Mouse (Mus musculus): Measurements from ENCODE around the gene Ttc32. TPM values are rescaled to one million over a fixed set of nuclear protein-coding genes. Genes with fewer than 3 reads are reported as not detected.

Gene Ttc32
- polyA plus RNA-seq, 1 experiment from 2014 or later: 14.4 TPM

DNA sequence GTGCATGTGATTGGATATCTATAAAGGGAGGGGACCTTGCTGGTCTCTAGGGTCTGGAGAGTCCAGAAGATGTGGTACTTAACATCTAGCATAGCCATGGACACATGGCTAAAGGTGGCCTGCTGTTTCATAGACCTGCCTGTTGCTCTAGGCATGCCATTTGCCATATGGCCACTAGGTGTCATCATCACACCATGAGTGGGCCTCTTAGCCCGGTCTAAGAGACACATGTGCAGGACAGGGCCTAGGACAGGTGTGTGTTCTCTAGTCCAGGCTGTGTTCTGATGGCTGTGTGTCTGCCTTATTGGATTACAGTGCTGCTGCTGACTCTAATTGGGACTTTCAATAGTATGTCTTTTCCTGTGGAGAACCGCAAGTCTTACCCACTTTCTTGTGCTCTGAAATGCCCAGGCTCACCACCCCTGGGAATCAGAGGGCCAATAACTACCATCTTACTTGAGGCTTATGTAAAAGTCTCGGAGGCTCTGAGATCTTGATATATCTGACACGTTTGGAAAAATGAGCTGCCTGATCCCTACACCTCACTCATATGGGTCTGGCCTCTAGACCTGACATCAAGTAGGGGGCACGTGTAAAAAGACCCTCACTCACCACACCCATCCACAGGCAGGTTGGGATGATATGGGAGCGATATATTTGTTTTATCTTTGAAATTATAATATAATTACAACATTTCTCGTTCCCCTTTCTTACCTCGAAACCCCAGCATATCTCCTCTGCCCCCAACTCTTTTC is 22.5 kb downstream of the Ttc32 start:
- H3K4me1 ChIP-seq: peaks cover 4% of the 10 kb centered on the region; the same call in 1 of the 2 replicates
- H3K4me3 ChIP-seq: no peak overlapping the region
- peak; percentile 88 for DNase-seq (ENCODE audit: low spot score)
- H3K27ac ChIP-seq: no peak overlapping the region
- H3K9me3 ChIP-seq: no peaks in the 10 kb centered on the region
- WGBS: 54% methylated on average over 8 of the region's 8 CpGs
- H3K27me3 ChIP-seq (ENCODE audit: insufficient read depth, poor library complexity, severe bottlenecking): no peaks in the 10 kb centered on the region
- H3K36me3 ChIP-seq: no peaks in the 10 kb centered on the region

DNA sequence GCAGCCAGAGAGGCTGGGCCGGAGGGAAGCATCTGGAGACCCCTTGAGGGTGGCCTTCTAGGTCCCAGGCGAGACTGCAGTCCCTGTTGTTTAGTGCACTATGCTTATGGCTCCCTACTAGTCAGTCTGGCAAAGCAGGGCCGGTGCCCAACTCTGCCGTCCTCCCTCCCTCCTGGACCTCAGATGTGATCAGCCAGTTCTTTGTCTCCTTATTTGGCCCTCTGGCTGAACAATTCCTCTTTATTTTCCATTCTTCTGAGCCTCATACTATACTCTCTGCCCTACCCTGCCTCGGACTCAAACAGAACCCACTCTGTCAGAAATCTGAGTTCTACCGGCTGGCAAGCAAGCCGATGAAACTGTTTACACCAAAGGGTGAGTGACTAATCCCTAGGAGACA is 23.5 kb downstream of the Ttc32 start:
- H3K36me3 ChIP-seq: no peaks in the 10 kb centered on the region
- 56% methylated on average over 7 of the region's 7 CpGs for WGBS

DNA sequence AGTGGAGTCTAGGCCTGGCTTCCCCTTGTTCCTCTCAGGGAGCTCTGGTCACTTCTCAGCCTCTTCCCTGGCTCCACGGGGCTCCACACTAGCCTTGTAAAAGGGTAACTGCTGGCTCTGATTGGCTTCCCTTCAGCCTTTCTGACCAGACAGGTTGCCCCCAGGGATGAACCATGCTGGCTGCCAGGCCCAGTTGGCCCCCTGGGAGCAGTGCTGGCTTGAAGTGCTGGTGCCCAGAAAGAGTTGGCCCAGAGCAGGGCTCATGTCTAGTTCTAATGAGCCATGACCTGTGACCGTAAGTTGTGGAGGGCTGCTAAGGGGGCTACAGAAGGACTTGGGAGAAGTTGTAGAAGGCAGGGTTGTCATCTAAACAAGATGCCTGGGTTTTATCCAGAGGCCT is 24.2 kb downstream of the Ttc32 start:
- H3K27me3 ChIP-seq (ENCODE audit: insufficient read depth, poor library complexity, severe bottlenecking): no peaks in the 10 kb centered on the region
- H3K36me3 ChIP-seq: no peaks in the 10 kb centered on the region
- no peaks in the 10 kb centered on the region for H3K9me3 ChIP-seq
- H3K27ac ChIP-seq: no peak overlapping the region
- peaks cover 4% of the 10 kb centered on the region; the same call in 1 of the 2 replicates for H3K4me1 ChIP-seq
- no peak overlapping the region for H3K4me3 ChIP-seq
- DNase-seq (ENCODE audit: low spot score): no peak
- 64% methylated on average over 2 of the region's 2 CpGs for WGBS

More for the DNA sequence above, 23.5 kb downstream of the Ttc32 start:
- Histone ChIP-seq H3K27me3 (ENCODE audit: insufficient read depth, poor library complexity, severe bottlenecking) (no peaks in the 10 kb centered on the region), H3K4me1 (peaks cover 4% of the 10 kb centered on the region; the same call in 1 of the 2 replicates), H3K4me3 (no peak overlapping the region), H3K27ac (no peak overlapping the region), H3K9me3 (no peaks in the 10 kb centered on the region)
- DNase-seq (ENCODE audit: low spot score): no peak

DNA sequence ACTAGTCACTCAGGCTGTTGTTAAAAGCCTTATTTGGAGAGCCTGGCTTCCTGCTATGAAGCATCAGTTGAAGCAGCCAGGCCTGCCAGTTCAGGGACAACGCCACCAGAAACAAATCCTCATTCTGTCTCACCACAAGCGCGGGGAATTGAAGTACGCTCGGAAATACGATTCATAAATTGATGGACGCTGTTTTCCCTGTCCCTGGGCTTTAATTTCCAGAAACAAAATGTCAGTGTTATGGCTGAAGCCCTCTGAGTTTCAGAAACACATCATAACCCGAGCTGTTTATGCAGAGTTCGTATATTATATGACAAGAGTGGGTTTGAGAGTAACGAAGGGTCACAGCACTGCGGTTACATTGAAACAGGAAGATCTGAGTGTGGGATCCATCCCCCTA is 25.5 kb downstream of the Ttc32 start:
- DNase-seq (ENCODE audit: low spot score): no peak
- H3K4me3 ChIP-seq: no peak overlapping the region
- no peaks in the 10 kb centered on the region for H3K9me3 ChIP-seq
- peaks cover 4% of the 10 kb centered on the region; the same call in 1 of the 2 replicates for H3K4me1 ChIP-seq
- no peaks in the 10 kb centered on the region for H3K36me3 ChIP-seq
- no peaks in the 10 kb centered on the region for H3K27me3 ChIP-seq (ENCODE audit: insufficient read depth, poor library complexity, severe bottlenecking)
- WGBS: 71% methylated on average over 11 of the region's 11 CpGs
- no peak overlapping the region for H3K27ac ChIP-seq

DNA sequence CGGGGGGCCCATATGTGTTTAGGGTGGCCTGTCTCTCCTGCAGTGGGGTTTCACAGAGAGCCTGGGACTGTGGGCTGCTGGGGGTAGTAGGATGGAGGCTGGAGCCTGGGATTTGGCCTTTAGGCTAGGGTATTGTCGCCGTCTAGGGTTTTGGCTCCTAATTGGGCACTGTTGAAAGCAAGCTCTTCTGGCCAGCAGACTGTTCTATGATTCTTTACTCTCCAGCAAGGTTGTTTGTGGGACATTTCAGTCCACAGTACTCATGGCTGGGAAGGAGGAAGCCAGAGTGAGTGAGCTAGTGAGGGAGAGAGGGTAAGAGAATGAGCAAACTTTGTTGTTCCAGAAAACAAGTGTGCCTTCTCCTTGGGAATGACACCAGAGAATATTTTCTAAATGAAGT is 29.7 kb downstream of the Ttc32 start:
- Histone ChIP-seq H3K27me3 (ENCODE audit: insufficient read depth, poor library complexity, severe bottlenecking) (no peaks in the 10 kb centered on the region), H3K36me3 (no peaks in the 10 kb centered on the region), H3K4me1 (no peaks in the 10 kb centered on the region; the same call in 1 of the 2 replicates), H3K9me3 (no peaks in the 10 kb centered on the region), H3K4me3 (no peak overlapping the region), H3K27ac (no peak overlapping the region)
- DNase-seq (ENCODE audit: low spot score): no peak
- WGBS: 91% methylated on average over 3 of the region's 3 CpGs

DNA sequence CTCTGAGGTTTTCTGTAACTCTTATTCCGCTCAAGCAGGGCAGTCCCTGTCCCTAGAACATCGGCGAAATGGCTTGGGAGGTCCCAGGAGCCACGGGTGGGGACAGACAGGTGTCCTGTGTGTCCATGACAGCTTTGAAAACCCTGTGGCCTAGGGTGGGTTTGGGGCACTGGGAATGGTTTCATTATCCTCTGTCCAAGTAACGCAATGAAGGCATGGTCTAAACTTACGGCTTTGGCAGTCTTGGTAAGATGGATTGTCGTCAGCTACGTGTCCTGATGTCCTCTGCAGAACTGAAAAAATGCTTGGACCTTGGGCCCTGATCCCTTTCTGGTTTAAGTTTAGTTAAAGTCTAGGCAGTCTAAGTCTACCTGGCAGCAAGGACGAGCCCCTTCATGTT is 30.2 kb downstream of the Ttc32 start:
- H3K27ac ChIP-seq: no peak overlapping the region
- H3K27me3 ChIP-seq (ENCODE audit: insufficient read depth, poor library complexity, severe bottlenecking): no peaks in the 10 kb centered on the region
- H3K36me3 ChIP-seq: no peaks in the 10 kb centered on the region
- DNase-seq (ENCODE audit: low spot score): no peak
- H3K4me3 ChIP-seq: no peak overlapping the region
- no peaks in the 10 kb centered on the region for H3K9me3 ChIP-seq
- no peaks in the 10 kb centered on the region; the same call in 1 of the 2 replicates for H3K4me1 ChIP-seq
- 89% methylated on average over 9 of the region's 9 CpGs for WGBS

DNA sequence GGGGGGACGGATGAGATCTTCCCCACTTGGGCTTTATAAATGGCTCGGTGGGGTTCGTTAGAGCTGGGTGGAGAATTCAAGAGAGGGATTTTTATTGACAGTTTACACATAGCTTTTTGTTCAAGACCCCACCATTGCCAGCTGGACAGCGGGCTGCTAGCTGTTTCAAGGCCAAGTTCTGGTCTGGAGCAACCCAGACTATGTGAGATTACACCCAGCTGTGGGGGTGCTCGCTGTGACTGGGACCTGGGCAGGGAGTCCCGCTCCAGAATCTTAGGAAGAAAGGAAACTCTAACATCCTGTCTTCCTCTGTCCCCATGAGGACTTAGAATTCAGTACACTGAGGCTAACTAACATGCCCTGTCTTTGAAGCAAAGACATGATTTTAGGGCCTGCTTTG is 33.8 kb downstream of the Ttc32 start:
- Histone ChIP-seq H3K4me1 (no peaks in the 10 kb centered on the region), H3K4me3 (no peak overlapping the region), H3K36me3 (no peaks in the 10 kb centered on the region), H3K9me3 (no peaks in the 10 kb centered on the region), H3K27me3 (ENCODE audit: insufficient read depth, poor library complexity, severe bottlenecking) (no peaks in the 10 kb centered on the region), H3K27ac (no peak overlapping the region)
- WGBS: 70% methylated on average over 6 of the region's 6 CpGs
- DNase-seq (ENCODE audit: low spot score): no peak

DNA sequence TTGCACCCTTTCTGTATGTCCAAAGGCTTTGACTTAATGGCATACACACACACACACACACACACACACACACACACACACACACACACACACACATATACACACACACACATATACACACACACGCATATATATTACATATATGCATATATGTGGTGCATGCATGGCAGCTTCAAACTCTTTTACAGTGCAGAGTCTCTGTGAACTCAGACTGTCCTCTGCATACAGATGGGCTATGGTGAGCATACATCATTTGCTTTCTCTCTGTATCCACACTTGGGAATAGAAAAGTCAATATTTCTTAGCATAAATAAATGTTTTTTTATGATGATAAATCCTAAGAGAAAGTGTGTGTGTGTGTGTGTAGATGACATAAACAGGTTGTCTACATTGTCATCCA is 41.3 kb downstream of the Ttc32 start:
- no peaks in the 10 kb centered on the region for H3K9me3 ChIP-seq
- WGBS: 79% methylated on average over 1 of the region's 1 CpGs
- H3K36me3 ChIP-seq: no peaks in the 10 kb centered on the region
- no peaks in the 10 kb centered on the region for H3K27me3 ChIP-seq (ENCODE audit: insufficient read depth, poor library complexity, severe bottlenecking)
- no peak for DNase-seq (ENCODE audit: low spot score)
- no peaks in the 10 kb centered on the region for H3K4me1 ChIP-seq
- no peak overlapping the region for H3K4me3 ChIP-seq
- H3K27ac ChIP-seq: no peak overlapping the region

DNA sequence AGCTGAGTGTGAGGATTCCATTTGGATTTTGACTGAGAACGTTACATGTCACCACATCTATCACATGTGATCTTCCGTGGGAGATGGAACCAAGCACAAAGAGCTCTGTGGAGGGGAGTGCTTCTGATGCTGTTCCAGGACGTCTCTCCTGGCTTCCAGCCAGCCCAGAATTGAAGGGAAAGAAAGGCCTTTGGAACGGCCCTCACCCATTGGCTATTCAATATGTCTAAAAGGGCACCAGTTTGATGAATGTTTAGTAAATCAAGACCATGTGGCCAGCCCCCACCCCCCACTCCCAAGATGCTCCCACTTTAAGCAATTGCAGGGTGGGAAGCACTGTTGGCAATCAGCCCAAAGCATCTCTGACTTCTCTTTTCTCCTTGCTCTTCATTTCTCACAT is 41.7 kb downstream of the Ttc32 start:
- WGBS: 70% methylated on average over 4 of the region's 4 CpGs
- no peak for DNase-seq (ENCODE audit: low spot score)
- H3K36me3 ChIP-seq: no peaks in the 10 kb centered on the region
- no peak overlapping the region for H3K27ac ChIP-seq
- H3K4me1 ChIP-seq: no peaks in the 10 kb centered on the region
- H3K27me3 ChIP-seq (ENCODE audit: insufficient read depth, poor library complexity, severe bottlenecking): no peaks in the 10 kb centered on the region
- H3K9me3 ChIP-seq: no peaks in the 10 kb centered on the region
- no peak overlapping the region for H3K4me3 ChIP-seq

DNA sequence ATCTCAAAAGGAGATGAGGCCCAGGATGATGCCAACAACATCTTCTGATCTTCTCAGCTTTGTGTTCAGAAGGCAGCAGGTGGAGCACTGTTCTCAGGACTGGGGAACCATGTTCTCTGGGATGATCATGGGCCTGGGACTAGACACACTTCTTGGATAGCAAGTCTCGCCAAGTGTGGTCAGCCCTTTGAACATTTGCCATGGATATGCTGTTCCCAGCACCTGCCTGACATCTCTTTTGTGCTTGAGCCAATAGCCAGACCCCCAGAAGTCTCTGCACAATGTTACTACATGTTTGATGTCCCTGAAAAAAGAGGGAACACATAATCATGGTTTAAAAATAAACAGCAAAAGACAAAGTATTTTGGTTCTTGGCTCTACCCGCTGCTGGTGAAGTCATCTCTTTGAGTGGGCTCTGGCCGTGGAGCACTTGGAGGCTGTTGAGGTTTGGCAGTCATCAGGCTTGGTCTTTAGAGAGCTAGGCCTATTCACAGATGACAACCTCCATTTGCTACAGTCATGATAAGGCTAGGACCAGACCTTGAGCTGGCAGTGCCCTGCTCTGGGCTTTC is 47.8 kb downstream of the Ttc32 start:
- Histone ChIP-seq H3K36me3 (no peaks in the 10 kb centered on the region), H3K9me3 (no peaks in the 10 kb centered on the region), H3K4me3 (no peak overlapping the region), H3K27me3 (ENCODE audit: insufficient read depth, poor library complexity, severe bottlenecking) (no peaks in the 10 kb centered on the region), H3K27ac (no peak overlapping the region), H3K4me1 (no peaks in the 10 kb centered on the region)
- DNase-seq (ENCODE audit: low spot score): no peak
- WGBS: 86% methylated on average over 3 of the region's 3 CpGs

DNA sequence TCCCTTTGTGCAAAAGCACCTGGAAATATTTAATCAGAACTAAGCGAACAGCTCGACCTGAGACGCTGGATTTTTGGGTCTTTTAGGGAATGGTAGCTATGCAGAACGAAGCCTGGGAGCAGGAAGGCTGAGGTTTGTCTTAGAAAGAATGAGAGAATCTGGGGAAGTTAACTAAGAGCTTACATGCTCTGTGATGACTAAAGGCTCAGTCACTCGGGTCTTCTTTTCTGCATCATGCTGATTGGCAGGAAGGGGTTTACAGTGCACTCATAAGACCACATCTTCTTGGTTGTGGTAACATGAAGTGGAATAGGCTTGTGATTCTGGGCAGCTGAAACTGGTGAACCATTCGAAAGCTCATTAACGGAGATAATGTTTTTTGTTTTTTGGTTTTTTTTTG is 60.4 kb downstream of the Ttc32 start:
- Histone ChIP-seq H3K9me3 (no peaks in the 10 kb centered on the region), H3K4me1 (no peaks in the 10 kb centered on the region), H3K36me3 (no peaks in the 10 kb centered on the region), H3K27me3 (ENCODE audit: insufficient read depth, poor library complexity, severe bottlenecking) (no peaks in the 10 kb centered on the region), H3K27ac (no peak overlapping the region), H3K4me3 (no peak overlapping the region)
- no peak for DNase-seq (ENCODE audit: low spot score)
- 76% methylated on average over 7 of the region's 7 CpGs for WGBS
